ENCODE assay signal across 28 mouse cellular contexts in the genomic region with DNA sequence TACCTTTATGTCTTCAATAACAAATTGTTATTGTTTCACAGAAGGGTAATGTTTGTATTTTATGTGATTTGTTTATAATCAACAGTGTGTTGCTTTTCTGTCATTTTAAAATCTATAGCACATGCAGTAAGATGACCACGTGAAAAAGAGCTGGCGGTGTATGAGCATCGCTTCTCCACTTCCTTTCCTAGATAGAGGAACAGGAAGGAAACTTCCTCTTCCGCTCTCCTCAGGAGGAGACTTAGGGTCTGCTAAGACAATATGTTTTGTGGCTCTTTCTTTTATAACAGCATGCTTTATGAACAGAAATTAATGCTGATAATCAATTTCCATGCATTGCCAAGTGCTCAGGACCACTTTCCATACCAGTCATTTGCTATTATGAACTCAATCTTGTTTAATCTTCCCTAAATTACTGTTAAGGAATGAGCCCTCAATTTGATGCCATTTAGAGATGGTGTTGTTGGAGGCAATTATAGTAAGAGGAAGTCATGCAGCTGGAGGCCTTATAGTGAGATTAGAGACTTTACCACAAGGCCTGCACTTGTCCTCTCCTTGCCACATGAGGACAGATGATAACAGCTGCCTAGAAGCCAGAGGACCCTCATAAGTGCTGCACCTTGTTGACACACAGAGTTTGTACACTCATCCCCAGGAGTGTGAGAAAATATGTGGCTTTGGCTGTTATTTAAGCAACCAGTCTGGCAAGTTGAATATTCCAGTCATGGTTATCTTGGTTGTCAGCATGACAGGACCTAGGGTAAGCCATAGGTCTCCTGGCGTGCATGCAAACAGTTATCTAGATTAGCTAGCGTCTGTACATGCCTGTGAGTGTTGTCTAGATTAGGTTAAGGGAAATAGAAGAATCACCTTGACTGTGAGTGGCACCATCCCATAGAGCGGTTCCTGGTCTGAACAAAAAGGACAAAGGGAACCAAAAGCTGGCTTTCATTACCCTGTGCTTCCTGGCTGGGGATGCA. TPM values are rescaled to one million over a fixed set of nuclear protein-coding genes. Genes with fewer than 3 reads are reported as not detected.
DNase-seq lines count a peak whose midpoint lies in the region; ATAC-seq and TF ChIP-seq lines count a peak whose summit lies in the region.
"Had no signal": no experiment of that assay in that cellular context is flagged by ENCODE, and none has a peak within 500 bp of the region (broad histone marks: within the 10 kb centered on the region; RNA-seq: fewer than 3 reads in every experiment).

No protein-coding gene starts in this region.

- no peak; the same call in 1 of the 2 replicates for TF ChIP-seq RAD21 in MEL (IDR thresholded peaks at IDR 0.05; ENCODE audit: low read depth, low read length)

- no peak for TF ChIP-seq POLR2A in MEL (IDR thresholded peaks at IDR 0.05; ENCODE audit: control insufficient read depth in 1 of 2, insufficient read depth in 1 of 2, low read depth in 1 of 2, low read length in 2 of 2, poor library complexity in 1 of 2)

- no peaks in the 10 kb centered on the region for H3K9me3 ChIP-seq in MEL (replicated peaks; ENCODE audit: insufficient read depth, low read length)
- H3K9me3 ChIP-seq in liver, embryonic 12.5 days (replicated peaks) = no peaks in the 10 kb centered on the region
- no peaks in the 10 kb centered on the region for H3K9me3 ChIP-seq in megakaryocyte, embryonic 14.5 days
- H3K9me3 ChIP-seq: forebrain, embryonic 12.5 days; heart, embryonic 10.5 days; intestine, embryonic 15.5 days; limb, embryonic 12.5 days; lung, embryonic 15.5 days; midbrain, embryonic 15.5 days had no signal

- no peaks in the 10 kb centered on the region for H3K27me3 ChIP-seq in MEL (ENCODE audit: control insufficient read depth in 1 of 2, insufficient read depth in 2 of 2, low read length in 2 of 2)
- H3K27me3 ChIP-seq in liver, embryonic 12.5 days (replicated peaks) = no peaks in the 10 kb centered on the region
- no peaks in the 10 kb centered on the region for H3K27me3 ChIP-seq in megakaryocyte, embryonic 14.5 days (replicated peaks)
- H3K27me3 ChIP-seq: forebrain, embryonic 12.5 days; intestine, embryonic 15.5 days; limb, embryonic 12.5 days; lung, embryonic 15.5 days; midbrain, embryonic 15.5 days; Patski had no signal

- peaks cover 0 to 17% of the 10 kb centered on the region in 2 experiments; a peak in 2 of 4 replicates for H3K36me3 ChIP-seq in MEL (ENCODE audit: control insufficient read depth in 1 of 2, insufficient read depth in 2 of 2, low read length in 2 of 2)
- no peaks in the 10 kb centered on the region for H3K36me3 ChIP-seq in liver, embryonic 12.5 days
- no peaks in the 10 kb centered on the region for H3K36me3 ChIP-seq in megakaryocyte, embryonic 14.5 days (replicated peaks; ENCODE audit: low read length)
- H3K36me3 ChIP-seq: forebrain, embryonic 12.5 days; heart, embryonic 10.5 days; intestine, embryonic 15.5 days; limb, embryonic 12.5 days; lung, embryonic 15.5 days; midbrain, embryonic 15.5 days had no signal

- WGBS in liver, embryonic 12.5 days (ENCODE audit: insufficient replicate concordance) = 28% methylated on average over 7 of the region's 7 CpGs

- peak; percentile 93 for TF ChIP-seq EP300 in MEL (IDR thresholded peaks at IDR 0.05; ENCODE audit: low read depth in 1 of 2, low read length in 2 of 2)

- H3K79me2 ChIP-seq in MEL (ENCODE audit: control insufficient read depth, insufficient read depth, low read length, poor library complexity) = no peaks in the 10 kb centered on the region

- H3K27ac ChIP-seq in MEL (ENCODE audit: control insufficient read depth, low read depth, low read length) = peak overlapping the region; percentile 83
- peak overlapping the region; percentile 33; the same call in 1 of the 2 replicates for H3K27ac ChIP-seq in liver, embryonic 12.5 days
- H3K27ac ChIP-seq: forebrain, embryonic 12.5 days; heart, embryonic 10.5 days; hindbrain, embryonic 14.5 days; intestine, embryonic 15.5 days; limb, embryonic 12.5 days; lung, embryonic 15.5 days; midbrain, embryonic 15.5 days had no signal

- ATAC-seq in liver, embryonic 12.5 days = peak; percentile 96
- ATAC-seq: intestine, embryonic 15.5 days; midbrain, embryonic 15.5 days; Patski had no signal

- no peak for TF ChIP-seq CTCF in MEL (IDR thresholded peaks at IDR 0.05 in 2 of 3, conservative IDR thresholded peaks at IDR 0.05 in 1 of 3; ENCODE audit: control insufficient read depth in 1 of 3, insufficient read depth in 1 of 3, low read depth in 2 of 3, low read length in 3 of 3, poor library complexity in 1 of 3, severe bottlenecking in 1 of 3)

- peaks cover 2 to 13% of the 10 kb centered on the region in 2 experiments for H3K4me1 ChIP-seq in MEL (ENCODE audit: control insufficient read depth in 1 of 2, insufficient read depth in 2 of 2, low read length in 2 of 2)
- peaks cover 14% of the 10 kb centered on the region for H3K4me1 ChIP-seq in liver, embryonic 12.5 days
- H3K4me1 ChIP-seq in megakaryocyte, embryonic 14.5 days = peaks cover 11% of the 10 kb centered on the region
- H3K4me1 ChIP-seq: forebrain, embryonic 12.5 days; intestine, embryonic 15.5 days; limb, embryonic 12.5 days; lung, embryonic 15.5 days; midbrain, embryonic 15.5 days had no signal

- H3K9ac ChIP-seq in MEL (ENCODE audit: control insufficient read depth, low read depth, low read length, poor library complexity, severe bottlenecking) = no peak overlapping the region
- H3K9ac ChIP-seq in liver, embryonic 12.5 days = no peak overlapping the region
- H3K9ac ChIP-seq: forebrain, embryonic 12.5 days; hindbrain, embryonic 14.5 days; intestine, embryonic 15.5 days; limb, embryonic 12.5 days; lung, embryonic 15.5 days; midbrain, embryonic 15.5 days had no signal

- H3K4me2 ChIP-seq in liver, embryonic 12.5 days = no peak overlapping the region
- H3K4me2 ChIP-seq: forebrain, embryonic 12.5 days; hindbrain, embryonic 14.5 days; intestine, embryonic 15.5 days; limb, embryonic 12.5 days; lung, embryonic 15.5 days; midbrain, embryonic 15.5 days had no signal

- peak; percentile 95 for DNase-seq in MEL (ENCODE audit: low read depth, low spot score)
- DNase-seq in c-Kit-positive CD71-positive TER-119-negative erythroid progenitor cells, embryonic 14.5 days (ENCODE audit: low read depth) = peak; percentile 24
- DNase-seq in urinary bladder, adult 18-20 months (ENCODE audit: low spot score in 2 of 2) = no peak
- DNase-seq in ovary, postnatal 10 days (ENCODE audit: low spot score) = no peak
- DNase-seq in cerebellum, postnatal 10 days = no peak
- DNase-seq: adrenal gland, adult 8-10 months; cerebellum, adult 11 months; cerebellum, postnatal 14 days; embryo, embryonic 11 days; gastrocnemius, postnatal 14 days; heart, postnatal 14 days; kidney, postnatal 4 days; lung, postnatal 4 days; right cerebral cortex, postnatal 25 days; thymus, adult 2 months had no signal

- H3K4me3 ChIP-seq in MEL (ENCODE audit: control insufficient read depth in 1 of 2, insufficient read depth in 1 of 2, low read depth in 2 of 2, low read length in 2 of 2) = no peak overlapping the region
- H3K4me3 ChIP-seq in liver, embryonic 12.5 days = no peak overlapping the region
- H3K4me3 ChIP-seq in megakaryocyte, embryonic 14.5 days (replicated peaks) = peak overlapping the region; percentile 54
- H3K4me3 ChIP-seq: forebrain, embryonic 12.5 days; heart, embryonic 10.5 days; intestine, embryonic 15.5 days; limb, embryonic 12.5 days; lung, embryonic 15.5 days; midbrain, embryonic 15.5 days; myocyte had no signal

TF ChIP-seq in MEL, 35 proteins besides CTCF, POLR2A, EP300 and RAD21 (continues in another document):
- TF ChIP-seq ZNF384 (IDR thresholded peaks at IDR 0.05; ENCODE audit: low read depth, low read length) = no peak
- TF ChIP-seq ZC3H11A (IDR thresholded peaks at IDR 0.05; ENCODE audit: low read depth, low read length) = no peak
- no peak for TF ChIP-seq CHD1 (IDR thresholded peaks at IDR 0.05; ENCODE audit: low read depth, low read length)
- peak; percentile 94 for TF ChIP-seq TCF12 (IDR thresholded peaks at IDR 0.05; ENCODE audit: low read depth, low read length)
- TF ChIP-seq HCFC1 (IDR thresholded peaks at IDR 0.05; ENCODE audit: low read depth, low read length) = 0 out of 2 replicates have a peak, but pooled peaks have one; percentile 33
- TF ChIP-seq MYC (IDR thresholded peaks at IDR 0.05; ENCODE audit: low read depth, low read length) = peak; percentile 90
- TF ChIP-seq GATA1 (IDR thresholded peaks at IDR 0.05; ENCODE audit: low read depth, low read length) = peak; percentile 96
- TF ChIP-seq TAL1 (IDR thresholded peaks at IDR 0.05; ENCODE audit: low read length) = peak; percentile 99
- TF ChIP-seq ETS1 (IDR thresholded peaks at IDR 0.05; ENCODE audit: low read depth, low read length) = peak; percentile 95
- peak; percentile 48; the same call in 1 of the 2 replicates for TF ChIP-seq MYB (IDR thresholded peaks at IDR 0.05; ENCODE audit: low read depth, low read length)
- TF ChIP-seq TBP (IDR thresholded peaks at IDR 0.05; ENCODE audit: low read depth, low read length) = 0 out of 2 replicates have a peak, but pooled peaks have one; percentile 16
- TF ChIP-seq CHD2 (IDR thresholded peaks at IDR 0.05; ENCODE audit: low read length) = no peak
- TF ChIP-seq MEF2A (IDR thresholded peaks at IDR 0.05; ENCODE audit: extremely low read depth, insufficient replicate concordance, low read depth, low read length, poor library complexity, severe bottlenecking) = peak; percentile 85; the same call in 1 of the 2 replicates
- TF ChIP-seq MAFK (IDR thresholded peaks at IDR 0.05; ENCODE audit: borderline replicate concordance, low read depth, low read length) = no peak
- peak; percentile 65; the same call in 1 of the 2 replicates for TF ChIP-seq BHLHE40 (IDR thresholded peaks at IDR 0.05; ENCODE audit: borderline replicate concordance, low read depth, low read length)
- peak; percentile 74 for TF ChIP-seq MXI1 (IDR thresholded peaks at IDR 0.05; ENCODE audit: low read depth, low read length)
- TF ChIP-seq MAX (IDR thresholded peaks at IDR 0.05; ENCODE audit: low read length) = peak; percentile 85
- TF ChIP-seq NELFE (IDR thresholded peaks at IDR 0.05; ENCODE audit: low read depth, low read length) = no peak

RNA-seq across cellular contexts. Expression of gene Prkn, which starts 34.3 kb away (rescaled TPM):
- 0.39 and 0.72 TPM in 2 replicates for total RNA-seq in MEL (2012; rRNA removed)
- under 1 TPM in 1 of 2 experiments, not detected in 1; 0.50 TPM for polyA plus RNA-seq in MEL (2012; ENCODE audit: insufficient read depth in 1 of 2, insufficient read length in 2 of 2, low read depth in 1 of 2, low replicate concordance in 2 of 2, missing spikeins in 1 of 2)
- 0.18 and 0.64 TPM in 2 replicates for polyA plus RNA-seq in liver, embryonic 12.5 days (2016; fragmentation: Nextera tagmentation; extraction: Ambion mirVana)
- polyA plus RNA-seq in megakaryocyte, embryonic 14.5 days (2012; ENCODE audit: insufficient read depth, low replicate concordance) = 1.00 TPM in 1 of 2 replicates, not detected in the other
- polyA plus RNA-seq: C2C12 had no signal

RNA-seq across cellular contexts. Expression of gene Pacrg, which starts 34.4 kb away (rescaled TPM):
- total RNA-seq in MEL (2012; rRNA removed) = not detected in 2 replicates
- polyA plus RNA-seq in MEL (2012; ENCODE audit: insufficient read depth in 1 of 2, insufficient read length in 2 of 2, low read depth in 1 of 2, low replicate concordance in 2 of 2, missing spikeins in 1 of 2) = not detected
- 0.14 and 0.15 TPM in 2 replicates for polyA plus RNA-seq in liver, embryonic 12.5 days (2016; fragmentation: Nextera tagmentation; extraction: Ambion mirVana)
- 0.10 TPM in 1 of 2 replicates, not detected in the other for polyA plus RNA-seq in megakaryocyte, embryonic 14.5 days (2012; ENCODE audit: insufficient read depth, low replicate concordance)
- polyA plus RNA-seq: spleen, adult 2 months had no signal

Comparison
In these comparisons a context has a peak if more than half of its experiments do, and no peak if none do; other contexts are left out.
1. DNase-seq: peak in MEL (single experiment) and c-Kit-positive CD71-positive TER-119-negative erythroid progenitor cells, embryonic 14.5 days (single experiment); none in urinary bladder, adult 18-20 months (0 of 2), ovary, postnatal 10 days (single experiment) and cerebellum, postnatal 10 days (0 of 2).